Mouse (Mus musculus): ENCODE measurements around the gene Tgif2. TPM values are rescaled to one million over a fixed set of nuclear protein-coding genes. Genes with fewer than 3 reads are reported as not detected.
"Not testable (repeated sequence)": the region's sequence is repeated elsewhere in the genome, so short reads cannot be mapped to it uniquely, and the experiment has no call there.

Tgif2 gene
- polyA plus RNA-seq, 1 experiment from 2014 or later = 87.5 TPM

- H3K4me3 ChIP-seq = no peak overlapping the region
- H3K9me3 ChIP-seq = no peaks in the 10 kb centered on the region
- H3K27me3 ChIP-seq = no peaks in the 10 kb centered on the region
- WGBS = 56% methylated on average over 3 of the region's 3 CpGs
- no peak overlapping the region for H3K9ac ChIP-seq
- ATAC-seq (ENCODE audit: low FRiP score, low read depth) = no peak
- no peaks in the 10 kb centered on the region for H3K36me3 ChIP-seq
- no peak overlapping the region for H3K27ac ChIP-seq
- peaks cover 34% of the 10 kb centered on the region for H3K4me1 ChIP-seq
- no peak overlapping the region for H3K4me2 ChIP-seq (replicated peaks)
These were observed 24.4 kb upstream of the Tgif2 start for GRCm38 (mm10) chr2:156815412-156815811.

- WGBS = 33% methylated on average over 1 of the region's 1 CpGs
- Histone ChIP-seq H3K9ac (no peak overlapping the region), H3K4me1 (peaks cover 34% of the 10 kb centered on the region), H3K27me3 (no peaks in the 10 kb centered on the region), H3K36me3 (no peaks in the 10 kb centered on the region), H3K4me3 (no peak overlapping the region), H3K4me2 (replicated peaks) (no peak overlapping the region), H3K9me3 (no peaks in the 10 kb centered on the region), H3K27ac (no peak overlapping the region)
- ATAC-seq (ENCODE audit: low FRiP score, low read depth) = no peak
These were observed 23.7 kb upstream of the Tgif2 start for GRCm38 (mm10) chr2:156816116-156816515.

- not testable (repeated sequence) for ATAC-seq (ENCODE audit: low FRiP score, low read depth); H3K4me1 ChIP-seq; H3K27me3 ChIP-seq; H3K9ac ChIP-seq; H3K27ac ChIP-seq; H3K4me2 ChIP-seq (replicated peaks); H3K4me3 ChIP-seq
- 81% methylated on average over 6 of the region's 6 CpGs for WGBS
- H3K36me3 ChIP-seq = peaks cover 11% of the 10 kb centered on the region
- H3K9me3 ChIP-seq = peaks cover 11% of the 10 kb centered on the region; the same call in 1 of the 2 replicates
These were observed 14.7 kb upstream of the Tgif2 start for GRCm38 (mm10) chr2:156825128-156825527.

GRCm38 (mm10) chr2:156834336-156834735 is 5.5 kb upstream of the Tgif2 start:
- no peak overlapping the region for H3K4me3 ChIP-seq
- peaks cover 14% of the 10 kb centered on the region for H3K4me1 ChIP-seq
- H3K36me3 ChIP-seq = peaks cover 84% of the 10 kb centered on the region
- H3K9ac ChIP-seq = no peak overlapping the region
- H3K4me2 ChIP-seq (replicated peaks) = no peak overlapping the region
- no peak for ATAC-seq (ENCODE audit: low FRiP score, low read depth)
- no peak overlapping the region for H3K27ac ChIP-seq
- H3K9me3 ChIP-seq = peaks cover 31% of the 10 kb centered on the region
- 97% methylated on average over 11 of the region's 11 CpGs for WGBS
- no peaks in the 10 kb centered on the region for H3K27me3 ChIP-seq

GRCm38 (mm10) chr2:156838839-156839238 is 968 bp upstream of the Tgif2 start:
- ATAC-seq (ENCODE audit: low FRiP score, low read depth) = no peak
- Histone ChIP-seq H3K4me1 (peaks cover 40% of the 10 kb centered on the region), H3K9ac (peak overlapping the region; percentile 68), H3K27me3 (no peaks in the 10 kb centered on the region), H3K9me3 (no peaks in the 10 kb centered on the region), H3K27ac (peak overlapping the region; percentile 87), H3K4me2 (replicated peaks) (peak overlapping the region; percentile 87), H3K4me3 (peak overlapping the region; percentile 91), H3K36me3 (peaks cover 40% of the 10 kb centered on the region)
- WGBS = 62% methylated on average over 6 of the region's 6 CpGs

GRCm38 (mm10) chr2:156840301-156841027 is 657 bp downstream of the Tgif2 start:
- Histone ChIP-seq H3K36me3 (peaks cover 37% of the 10 kb centered on the region), H3K27ac (peak overlapping the region; percentile 98), H3K27me3 (no peaks in the 10 kb centered on the region), H3K4me1 (peaks cover 56% of the 10 kb centered on the region), H3K4me3 (peak overlapping the region; percentile 91), H3K4me2 (replicated peaks) (peak overlapping the region; percentile 87), H3K9ac (peak overlapping the region; percentile 93), H3K9me3 (no peaks in the 10 kb centered on the region)
- ATAC-seq (ENCODE audit: low FRiP score, low read depth) = peak; percentile 33
- under 1% methylated on average over 63 of the region's 79 CpGs for WGBS

- 0 out of 2 replicates have a peak, but pooled peaks have one; percentile 3 for ATAC-seq (ENCODE audit: low FRiP score, low read depth)
- peak overlapping the region; percentile 87 for H3K4me2 ChIP-seq (replicated peaks)
- H3K36me3 ChIP-seq = peaks cover 37% of the 10 kb centered on the region
- WGBS = under 1% methylated on average over 39 of the region's 42 CpGs
- H3K4me3 ChIP-seq = peak overlapping the region; percentile 91
- peak overlapping the region; percentile 93 for H3K9ac ChIP-seq
- no peaks in the 10 kb centered on the region for H3K9me3 ChIP-seq
- peak overlapping the region; percentile 98 for H3K27ac ChIP-seq
- H3K4me1 ChIP-seq = peaks cover 64% of the 10 kb centered on the region
- H3K27me3 ChIP-seq = no peaks in the 10 kb centered on the region
These were observed 1.4 kb downstream of the Tgif2 start for GRCm38 (mm10) chr2:156841028-156841840.

GRCm38 (mm10) chr2:156841841-156842706 is 2.3 kb downstream of the Tgif2 start:
- ATAC-seq (ENCODE audit: low FRiP score, low read depth) = no peak; the same call in 1 of the 2 replicates
- H3K4me2 ChIP-seq (replicated peaks) = peak overlapping the region; percentile 87
- H3K9ac ChIP-seq = peak overlapping the region; percentile 93
- WGBS = 4% methylated on average over 20 of the region's 20 CpGs
- H3K9me3 ChIP-seq = no peaks in the 10 kb centered on the region
- no peaks in the 10 kb centered on the region for H3K27me3 ChIP-seq
- peaks cover 70% of the 10 kb centered on the region for H3K4me1 ChIP-seq
- peak overlapping the region; percentile 98 for H3K27ac ChIP-seq
- H3K36me3 ChIP-seq = peaks cover 37% of the 10 kb centered on the region
- peak overlapping the region; percentile 91 for H3K4me3 ChIP-seq

GRCm38 (mm10) chr2:156842711-156843110 is 2.9 kb downstream of the Tgif2 start:
- WGBS = 6% methylated on average over 11 of the region's 11 CpGs
- H3K4me1 ChIP-seq = peaks cover 77% of the 10 kb centered on the region
- H3K9ac ChIP-seq = peak overlapping the region; percentile 93
- H3K4me3 ChIP-seq = peak overlapping the region; percentile 91
- H3K27ac ChIP-seq = peak overlapping the region; percentile 98; the same call in 1 of the 2 replicates
- no peak for ATAC-seq (ENCODE audit: low FRiP score, low read depth)
- H3K36me3 ChIP-seq = peaks cover 37% of the 10 kb centered on the region
- no peaks in the 10 kb centered on the region for H3K9me3 ChIP-seq
- H3K4me2 ChIP-seq (replicated peaks) = peak overlapping the region; percentile 87
- no peaks in the 10 kb centered on the region for H3K27me3 ChIP-seq

GRCm38 (mm10) chr2:156843331-156843730 is 3.5 kb downstream of the Tgif2 start:
- Histone ChIP-seq H3K27ac (peak overlapping the region; percentile 12; the same call in 1 of the 2 replicates), H3K4me1 (peaks cover 78% of the 10 kb centered on the region), H3K36me3 (peaks cover 42% of the 10 kb centered on the region), H3K27me3 (no peaks in the 10 kb centered on the region), H3K4me3 (no peak overlapping the region; the same call in 1 of the 2 replicates), H3K4me2 (replicated peaks) (peak overlapping the region; percentile 87), H3K9me3 (no peaks in the 10 kb centered on the region), H3K9ac (0 out of 2 replicates have a peak overlapping the region, but pooled peaks have one; percentile 93)
- WGBS = 38% methylated on average over 10 of the region's 10 CpGs
- no peak for ATAC-seq (ENCODE audit: low FRiP score, low read depth)

- 39% methylated on average over 10 of the region's 10 CpGs for WGBS
- Histone ChIP-seq H3K27me3 (no peaks in the 10 kb centered on the region), H3K9ac (peak overlapping the region; percentile 25; the same call in 1 of the 2 replicates), H3K36me3 (peaks cover 55% of the 10 kb centered on the region), H3K4me2 (replicated peaks) (peak overlapping the region; percentile 87), H3K27ac (peak overlapping the region; percentile 74; the same call in 1 of the 2 replicates), H3K4me1 (peaks cover 76% of the 10 kb centered on the region), H3K9me3 (no peaks in the 10 kb centered on the region), H3K4me3 (no peak overlapping the region)
- no peak for ATAC-seq (ENCODE audit: low FRiP score, low read depth)
These were observed 4.9 kb downstream of the Tgif2 start for GRCm38 (mm10) chr2:156844715-156845114.

Measured in limb, embryonic 13.5 days (tissue).